Mouse (Mus musculus) subcutaneous adipose tissue, adult 2 months (tissue): Measurements from ENCODE around the gene Olfr110. TPM values are rescaled to one million over a fixed set of nuclear protein-coding genes. Genes with fewer than 3 reads are reported as not detected.

Source experiments
- polyA plus RNA-seq: library from polyadenylated mRNA; depleted of rRNA; stranded (reverse); fragments of >200 nt; gene quantifications from 2 replicates; pipeline ENCODE4 v1.2.3, GENCODE M21; 2012; ENCODE audit warnings: low replicate concordance; rRNA removed

Gene Olfr110
- not detected in 2 replicates for polyA plus RNA-seq

DNA sequence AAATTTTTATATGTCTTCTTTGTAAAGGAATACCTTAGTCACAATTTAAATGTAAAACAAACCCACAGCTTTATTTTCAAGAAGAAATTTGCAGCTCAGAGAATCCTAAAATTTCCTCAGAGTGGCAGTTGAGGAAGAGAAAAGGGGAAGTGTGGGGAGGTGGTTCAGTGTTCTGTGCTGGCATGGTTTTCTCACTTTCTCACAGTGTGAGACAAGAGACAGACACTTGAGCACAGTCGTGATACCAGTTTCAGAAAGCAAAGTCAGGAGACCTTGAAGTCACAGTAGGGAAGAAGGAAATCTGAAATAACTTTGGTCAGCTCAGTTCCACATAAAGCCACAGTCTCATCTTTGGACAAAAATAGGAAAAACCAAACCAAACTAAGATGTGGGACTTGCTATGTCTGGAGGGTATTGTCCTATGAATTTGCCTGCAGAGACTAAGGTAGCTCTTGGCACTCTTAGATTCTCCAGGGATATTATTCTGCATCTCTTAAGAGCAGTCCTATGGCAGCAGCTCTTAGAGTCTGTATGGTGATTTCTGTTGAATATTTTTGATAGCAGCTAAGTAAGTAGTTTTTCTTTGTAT lies at the start of gene Olfr110:
TSS of gene Olfr110 (plus strand) at position 539 of the 589 bp plus-strand sequence.

DNA sequence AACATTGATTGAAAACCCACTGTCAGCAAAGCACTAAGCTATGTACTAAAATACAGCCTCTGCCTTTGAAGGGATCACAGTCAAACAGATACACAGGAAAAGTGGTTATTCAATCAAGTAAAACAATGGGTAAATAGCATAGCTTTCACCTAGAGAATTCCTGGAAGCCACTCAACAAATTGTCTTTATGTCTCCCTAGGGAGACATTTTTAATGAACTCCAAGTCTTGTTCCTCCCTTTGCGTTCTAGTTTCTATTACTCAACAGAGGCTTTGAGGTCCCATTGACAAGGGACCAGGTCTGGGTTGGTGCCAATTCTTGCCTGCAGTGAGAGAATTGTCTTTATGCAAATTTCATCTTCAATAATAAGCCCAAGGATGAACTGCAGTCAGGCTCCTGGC lies 47.1 kb upstream of the Olfr110 start, which contains the start of gene Olfr108:
TSS of gene Olfr108 (plus strand) at position 301 of the 400 bp plus-strand sequence.

DNA sequence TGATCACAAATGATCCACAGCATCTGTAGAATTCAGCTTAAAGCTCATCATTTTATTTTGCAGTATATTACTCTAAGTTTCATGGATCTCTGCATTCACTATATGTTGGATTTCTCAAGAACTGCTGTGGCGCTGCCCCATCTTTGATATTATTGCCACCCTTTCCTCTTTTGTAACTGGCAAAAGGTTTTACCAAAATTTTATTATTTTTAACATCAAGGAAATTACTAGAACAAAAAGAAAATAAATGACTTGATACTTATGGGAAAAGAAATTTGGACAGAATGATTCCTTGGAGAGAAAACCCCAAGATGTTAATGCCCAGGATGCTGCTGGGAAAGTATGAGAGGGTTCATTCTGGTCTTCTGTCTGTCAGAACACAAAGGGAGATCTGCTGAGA lies 33.7 kb upstream of the Olfr110 start, which contains the start of gene Olfr109:
TSS of gene Olfr109 (plus strand) at position 301 of the 400 bp plus-strand sequence.

DNA sequence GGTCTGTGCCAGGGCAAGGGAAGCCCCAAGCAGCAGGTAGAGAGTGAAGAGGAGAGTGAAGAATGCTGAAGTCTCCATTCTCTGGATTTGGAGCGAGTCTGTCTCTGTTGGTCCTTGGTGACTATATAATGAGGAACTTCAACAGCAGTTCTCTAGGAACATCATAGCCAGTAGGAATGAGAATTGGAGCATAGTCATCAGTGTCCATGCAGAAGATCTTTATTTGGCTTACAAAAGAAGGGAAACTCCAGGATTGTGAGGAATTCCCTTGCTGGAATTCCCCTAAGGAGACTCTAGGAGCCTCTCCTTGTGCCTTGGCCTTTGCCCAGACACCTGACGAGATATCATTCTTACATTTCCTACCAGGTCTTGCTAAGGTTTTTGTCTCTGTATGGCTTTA lies 8.8 kb upstream of the Olfr110 start, which contains the start of gene H2-M2:
TSS of gene H2-M2 (minus strand) at position 101 of the 400 bp plus-strand sequence.

DNA sequence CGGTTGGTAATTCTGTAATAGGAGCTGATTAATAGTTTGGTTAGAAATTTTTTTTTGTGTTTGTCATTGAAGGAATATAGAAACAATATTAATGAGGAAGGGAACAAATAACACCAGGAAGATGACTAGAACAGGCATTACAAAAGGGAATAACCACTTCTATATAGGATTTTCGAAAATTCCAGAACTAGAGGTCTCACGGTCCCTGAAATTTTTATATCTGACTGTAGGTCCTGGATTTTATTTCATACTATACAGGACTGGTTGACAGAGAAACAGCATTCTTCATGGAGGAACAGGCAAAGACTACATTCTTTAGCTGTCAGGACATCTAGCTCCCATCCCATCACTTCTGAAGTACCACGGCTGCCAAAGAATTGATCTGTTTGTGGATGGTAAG lies 15.5 kb downstream of the Olfr110 start, which contains the start of gene Olfr111:
TSS of gene Olfr111 (plus strand) at position 301 of the 400 bp plus-strand sequence.

Other genes starting within 250 kb of the Olfr110 start
- not detected in 2 replicates for gene Olfr98, start 228.7 kb upstream of the Olfr110 start, polyA plus RNA-seq
- gene H2-M3, start 222.2 kb upstream of the Olfr110 start, polyA plus RNA-seq = 11.0 and 14.5 TPM in 2 replicates
- not detected in 2 replicates for gene Olfr99, start 209.0 kb upstream of the Olfr110 start, polyA plus RNA-seq
- gene Olfr101, start 188.2 kb upstream of the Olfr110 start, polyA plus RNA-seq = not detected in 2 replicates
- not detected in 2 replicates for gene Olfr102, start 175.4 kb upstream of the Olfr110 start, polyA plus RNA-seq
- gene Olfr103, start 152.8 kb upstream of the Olfr110 start, polyA plus RNA-seq = not detected in 2 replicates
- gene Olfr104-ps, start 132.9 kb upstream of the Olfr110 start, polyA plus RNA-seq = not detected in 2 replicates
- gene Olfr105-ps, start 113.4 kb upstream of the Olfr110 start, polyA plus RNA-seq = not detected in 2 replicates
- not detected in 2 replicates for gene Olfr106-ps, start 102.1 kb upstream of the Olfr110 start, polyA plus RNA-seq
- gene Olfr107, start 93.2 kb upstream of the Olfr110 start, polyA plus RNA-seq = not detected in 2 replicates
- not detected in 2 replicates for gene Olfr108, start 47.0 kb upstream of the Olfr110 start, polyA plus RNA-seq
- gene Olfr109, start 33.6 kb upstream of the Olfr110 start, polyA plus RNA-seq = not detected in 2 replicates
- gene H2-M2, start 8.9 kb upstream of the Olfr110 start, polyA plus RNA-seq = 0.15 and 0.34 TPM in 2 replicates
- gene Olfr111, start 15.6 kb downstream of the Olfr110 start, polyA plus RNA-seq = 0.17 TPM in 1 of 2 replicates, not detected in the other
- not detected in 2 replicates for gene Olfr112, start 77.0 kb downstream of the Olfr110 start, polyA plus RNA-seq
- gene Olfr113, start 85.2 kb downstream of the Olfr110 start, polyA plus RNA-seq = not detected in 2 replicates
- gene Olfr114, start 100.3 kb downstream of the Olfr110 start, polyA plus RNA-seq = not detected in 2 replicates
- not detected in 2 replicates for gene Olfr115, start 134.6 kb downstream of the Olfr110 start, polyA plus RNA-seq
- gene Olfr116, start 134.7 kb downstream of the Olfr110 start, polyA plus RNA-seq = not detected in 2 replicates
- gene Olfr117, start 171.3 kb downstream of the Olfr110 start, polyA plus RNA-seq = not detected in 2 replicates
- gene Olfr118, start 174.5 kb downstream of the Olfr110 start, polyA plus RNA-seq = not detected in 2 replicates
- gene Olfr119, start 204.1 kb downstream of the Olfr110 start, polyA plus RNA-seq = not detected in 2 replicates
- not detected in 2 replicates for gene Olfr120, start 229.3 kb downstream of the Olfr110 start, polyA plus RNA-seq